Mouse (Mus musculus): ENCODE measurements around the gene Ppp3r2. TPM values are rescaled to one million over a fixed set of nuclear protein-coding genes. Genes with fewer than 3 reads are reported as not detected.

The Ppp3r2 gene
- total RNA-seq (2015) (not detected in 2 replicates), total RNA-seq (2017) (not detected in 2 replicates)

- ATAC-seq (replicated peaks; ENCODE audit: poor library complexity): no peak
These were observed at the start of gene Ppp3r2 for GRCm38 (mm10) chr4:49681812-49682211. Gene Ppp3r2, minus strand, starts transcription at chr4:49682024.

- ATAC-seq (replicated peaks; ENCODE audit: poor library complexity): no peak
These were observed 47.5 kb upstream of the Ppp3r2 start for GRCm38 (mm10) chr4:49729326-49729725.

- 0 out of 2 replicates have a peak, but pooled peaks have one; percentile 20 for ATAC-seq (replicated peaks; ENCODE audit: poor library complexity)
These were observed 42.1 kb upstream of the Ppp3r2 start for GRCm38 (mm10) chr4:49723908-49724307.

- no peak for ATAC-seq (replicated peaks; ENCODE audit: poor library complexity)
These were observed 9.8 kb upstream of the Ppp3r2 start for GRCm38 (mm10) chr4:49691405-49692194.

GRCm38 (mm10) chr4:49688594-49689288 is 6.9 kb upstream of the Ppp3r2 start:
- peak; percentile 96 for ATAC-seq (replicated peaks; ENCODE audit: poor library complexity)

- ATAC-seq (replicated peaks; ENCODE audit: poor library complexity): no peak
These were observed 1.5 kb downstream of the Ppp3r2 start for GRCm38 (mm10) chr4:49680171-49680875.

- ATAC-seq (replicated peaks; ENCODE audit: poor library complexity): peak; percentile 100
These were observed 5.0 kb downstream of the Ppp3r2 start for GRCm38 (mm10) chr4:49676790-49677189.

GRCm38 (mm10) chr4:49676071-49676470 is 5.8 kb downstream of the Ppp3r2 start:
- ATAC-seq (replicated peaks; ENCODE audit: poor library complexity): peak; percentile 18; the same call in 1 of the 2 replicates

GRCm38 (mm10) chr4:49664850-49665249 is 17.0 kb downstream of the Ppp3r2 start:
- ATAC-seq (replicated peaks; ENCODE audit: poor library complexity): no peak

- ATAC-seq (replicated peaks; ENCODE audit: poor library complexity): no peak
These were observed 19.6 kb downstream of the Ppp3r2 start for GRCm38 (mm10) chr4:49662231-49662630.

GRCm38 (mm10) chr4:49661664-49662063 is 20.2 kb downstream of the Ppp3r2 start:
- no peak for ATAC-seq (replicated peaks; ENCODE audit: poor library complexity)

- ATAC-seq (replicated peaks; ENCODE audit: poor library complexity): no peak
These were observed 22.4 kb downstream of the Ppp3r2 start for GRCm38 (mm10) chr4:49659421-49659820.

GRCm38 (mm10) chr4:49639913-49640312 is 41.9 kb downstream of the Ppp3r2 start:
- peak; percentile 98 for ATAC-seq (replicated peaks; ENCODE audit: poor library complexity)

GRCm38 (mm10) chr4:49637821-49638220 is 44.0 kb downstream of the Ppp3r2 start:
- ATAC-seq (replicated peaks; ENCODE audit: poor library complexity): no peak

- ATAC-seq (replicated peaks; ENCODE audit: poor library complexity): no peak
These were observed 49.7 kb downstream of the Ppp3r2 start for GRCm38 (mm10) chr4:49632139-49632481.

- peak; percentile 92 for ATAC-seq (replicated peaks; ENCODE audit: poor library complexity)
These were observed 50.3 kb downstream of the Ppp3r2 start, which contains the start of gene Rnf20 for GRCm38 (mm10) chr4:49631319-49632138. Gene Rnf20, plus strand, starts transcription at chr4:49632006.

GRCm38 (mm10) chr4:49628941-49629340 is 52.9 kb downstream of the Ppp3r2 start:
- no peak for ATAC-seq (replicated peaks; ENCODE audit: poor library complexity)

Data from megakaryocyte progenitor cell, adult 5-6 weeks (primary cell).